In genomic region chr13:91093162-91093561, GRCm38 (mm10) we compare ENCODE assay signal across 9 mouse cellular contexts.
DNase-seq lines count a peak whose midpoint lies in the region; ATAC-seq and TF ChIP-seq lines count a peak whose summit lies in the region.
"Had no signal": no experiment of that assay in that cellular context is flagged by ENCODE, and none has a peak within 500 bp of the region (broad histone marks: within the 10 kb centered on the region; RNA-seq: fewer than 3 reads in every experiment).

No protein-coding gene starts in this region.

- H3K4me3 ChIP-seq in left cerebral cortex, adult 2 months = no peak overlapping the region
- H3K4me3 ChIP-seq in MEL (ENCODE audit: control insufficient read depth in 1 of 2, insufficient read depth in 1 of 2, low read depth in 2 of 2, low read length in 2 of 2) = no peak overlapping the region
- no peak overlapping the region for H3K4me3 ChIP-seq in cortical plate, adult 2 months (ENCODE audit: insufficient read depth, low read length)
- H3K4me3 ChIP-seq in layer of hippocampus, adult 2 months = peak overlapping the region; percentile 6
- H3K4me3 ChIP-seq in midbrain, embryonic 11.5 days (ENCODE audit: low read depth, low read length) = no peak overlapping the region
- H3K4me3 ChIP-seq: erythroblast, embryonic 14.5 days had no signal

- H3K79me2 ChIP-seq in MEL (ENCODE audit: control insufficient read depth, insufficient read depth, low read length, poor library complexity) = no peaks in the 10 kb centered on the region

- TF ChIP-seq POLR2A in MEL (IDR thresholded peaks at IDR 0.05; ENCODE audit: control insufficient read depth in 1 of 2, insufficient read depth in 1 of 2, low read depth in 1 of 2, low read length in 2 of 2, poor library complexity in 1 of 2) = no peak
- TF ChIP-seq POLR2A in cortical plate, adult 2 months (IDR thresholded peaks at IDR 0.05; ENCODE audit: extremely low read depth, insufficient read depth, low read length) = no peak

- DNase-seq in left cerebral cortex, adult 2 months (ENCODE audit: extremely low spot score in 1 of 2, low spot score in 2 of 2) = peak in 1 of 2 experiments; percentile 35
- no peak for DNase-seq in left cerebral cortex, adult 11 months (ENCODE audit: low spot score)
- peak; percentile 63 for DNase-seq in MEL (ENCODE audit: low read depth, low spot score)
- peak; percentile 11 to 32 for DNase-seq in heart, postnatal 36 days
- peak in 1 of 2 experiments; percentile 55 for DNase-seq in layer of hippocampus, adult 2 months (ENCODE audit: low spot score in 2 of 2)
- peak; percentile 88 for DNase-seq in midbrain, embryonic 11.5 days (ENCODE audit: low spot score, missing footprints)

- TF ChIP-seq RAD21 in MEL (IDR thresholded peaks at IDR 0.05; ENCODE audit: low read depth, low read length) = peak; percentile 66

- no peak for TF ChIP-seq EP300 in MEL (IDR thresholded peaks at IDR 0.05; ENCODE audit: low read depth in 1 of 2, low read length in 2 of 2)

- no peaks in the 10 kb centered on the region for H3K27me3 ChIP-seq in MEL (ENCODE audit: control insufficient read depth in 1 of 2, insufficient read depth in 2 of 2, low read length in 2 of 2)
- no peaks in the 10 kb centered on the region for H3K27me3 ChIP-seq in midbrain, embryonic 11.5 days (ENCODE audit: control insufficient read depth, insufficient read depth, low read length)

- no peaks in the 10 kb centered on the region for H3K36me3 ChIP-seq in MEL (ENCODE audit: control insufficient read depth in 1 of 2, insufficient read depth in 2 of 2, low read length in 2 of 2)
- no peaks in the 10 kb centered on the region for H3K36me3 ChIP-seq in midbrain, embryonic 11.5 days (ENCODE audit: control insufficient read depth, insufficient read depth, low read length)

- intact Hi-C loops in left cerebral cortex, adult 2 months (cut with DNase I) = loop anchor here (1.0 to 5.0 kb wide), 2 partner anchors 51 to 126 kb away; no protein-coding TSS in a partner anchor
- intact Hi-C loops in heart, postnatal 36 days (cut with DNase I) = loop anchor here (1.0 to 5.0 kb wide), 2 partner anchors 126 to 161 kb away; no protein-coding TSS in a partner anchor

- no peak overlapping the region for H3K9ac ChIP-seq in MEL (ENCODE audit: control insufficient read depth, low read depth, low read length, poor library complexity, severe bottlenecking)
- no peak overlapping the region for H3K9ac ChIP-seq in midbrain, embryonic 11.5 days (ENCODE audit: low read length)

- H3K9me3 ChIP-seq in MEL (replicated peaks; ENCODE audit: insufficient read depth, low read length) = no peaks in the 10 kb centered on the region
- no peaks in the 10 kb centered on the region for H3K9me3 ChIP-seq in midbrain, embryonic 11.5 days (ENCODE audit: control insufficient read depth, low read length)

- no peak overlapping the region; the same call in 1 of the 2 replicates for H3K27ac ChIP-seq in left cerebral cortex, adult 2 months
- H3K27ac ChIP-seq in MEL (ENCODE audit: control insufficient read depth, low read depth, low read length) = no peak overlapping the region
- no peak overlapping the region for H3K27ac ChIP-seq in cortical plate, adult 2 months (ENCODE audit: insufficient read depth, low read length)
- peak overlapping the region; percentile 43; the same call in 1 of the 2 replicates for H3K27ac ChIP-seq in layer of hippocampus, adult 2 months
- H3K27ac ChIP-seq in midbrain, embryonic 11.5 days (ENCODE audit: low read depth, low read length) = no peak overlapping the region

- H3K4me2 ChIP-seq in midbrain, embryonic 11.5 days = no peak overlapping the region

- peak; percentile 75 for TF ChIP-seq CTCF in left cerebral cortex, adult 2 months (IDR thresholded peaks at IDR 0.05)
- TF ChIP-seq CTCF in MEL (IDR thresholded peaks at IDR 0.05 in 2 of 3, conservative IDR thresholded peaks at IDR 0.05 in 1 of 3; ENCODE audit: control insufficient read depth in 1 of 3, insufficient read depth in 1 of 3, low read depth in 2 of 3, low read length in 3 of 3, poor library complexity in 1 of 3, severe bottlenecking in 1 of 3) = peak; percentile 49 to 83 (median 56)
- TF ChIP-seq CTCF in cortical plate, adult 2 months (IDR thresholded peaks at IDR 0.05; ENCODE audit: extremely low read depth, insufficient read depth, low read length) = peak; percentile 54
- peak; percentile 91 for TF ChIP-seq CTCF in layer of hippocampus, adult 2 months (conservative IDR thresholded peaks at IDR 0.05)

- H3K4me1 ChIP-seq in MEL (ENCODE audit: control insufficient read depth in 1 of 2, insufficient read depth in 2 of 2, low read length in 2 of 2) = no peaks in the 10 kb centered on the region
- peaks cover 8% of the 10 kb centered on the region for H3K4me1 ChIP-seq in cortical plate, adult 2 months (ENCODE audit: control insufficient read depth, insufficient read depth, low read length)
- H3K4me1 ChIP-seq in midbrain, embryonic 11.5 days (ENCODE audit: control insufficient read depth, insufficient read depth, low read length) = no peaks in the 10 kb centered on the region

- 25% methylated on average over 6 of the region's 6 CpGs for WGBS in midbrain, embryonic 11.5 days

- peak; percentile 68; the same call in 1 of the 2 replicates for ATAC-seq in midbrain, embryonic 11.5 days (ENCODE audit: low FRiP score)
- ATAC-seq in erythroid progenitor cell, adult 5-6 weeks (replicated peaks; ENCODE audit: low FRiP score, poor library complexity, severe bottlenecking) = no peak

TF ChIP-seq in MEL, 35 proteins besides CTCF, POLR2A, EP300 and RAD21:
- TF ChIP-seq TBP (IDR thresholded peaks at IDR 0.05; ENCODE audit: low read depth, low read length) (no peak), ZC3H11A (IDR thresholded peaks at IDR 0.05; ENCODE audit: low read depth, low read length) (peak; percentile 44), ZNF384 (IDR thresholded peaks at IDR 0.05; ENCODE audit: low read depth, low read length) (no peak), SMC3 (IDR thresholded peaks at IDR 0.05; ENCODE audit: low read depth, low read length) (peak; percentile 93)
